Mouse (Mus musculus) layer of hippocampus, adult 11-12 months (tissue): ENCODE measurements around the gene Ajap1.

Experiments
- DNase-seq: peaks from one replicate; pipeline ENCODE4 v3.0.0; 2022; ENCODE audit warnings: low spot score

The Ajap1 gene

GRCm38 (mm10) chr4:153482459-153483338 lies at the start of gene Ajap1:
Gene Ajap1 (minus strand): TSS chr4:153482811.
- DNase-seq, result no peak

- DNase-seq, result no peak
Measured at GRCm38 (mm10) chr4:153530536-153530935, 47.9 kb upstream of the Ajap1 start.

- no peak for DNase-seq
Measured at GRCm38 (mm10) chr4:153521601-153522000, 39.0 kb upstream of the Ajap1 start.

GRCm38 (mm10) chr4:153519888-153520287 lies 37.3 kb upstream of the Ajap1 start:
- DNase-seq, result no peak

- no peak for DNase-seq
Measured at GRCm38 (mm10) chr4:153519289-153519688, 36.7 kb upstream of the Ajap1 start.

GRCm38 (mm10) chr4:153515786-153516185 lies 33.2 kb upstream of the Ajap1 start:
- no peak for DNase-seq

GRCm38 (mm10) chr4:153514071-153514470 lies 31.5 kb upstream of the Ajap1 start:
- DNase-seq, result no peak

- no peak for DNase-seq
Measured at GRCm38 (mm10) chr4:153511530-153511929, 28.9 kb upstream of the Ajap1 start.

- no peak for DNase-seq
Measured at GRCm38 (mm10) chr4:153501936-153502335, 19.3 kb upstream of the Ajap1 start.

- no peak for DNase-seq
Measured at GRCm38 (mm10) chr4:153492444-153492843, 9.8 kb upstream of the Ajap1 start.

GRCm38 (mm10) chr4:153489116-153489515 lies 6.5 kb upstream of the Ajap1 start:
- no peak for DNase-seq

- DNase-seq, result no peak
Measured at GRCm38 (mm10) chr4:153485913-153486312, 3.3 kb upstream of the Ajap1 start.

GRCm38 (mm10) chr4:153484392-153484791 lies 1.8 kb upstream of the Ajap1 start:
- DNase-seq, result peak; percentile 80

GRCm38 (mm10) chr4:153481361-153482234 lies 1.0 kb downstream of the Ajap1 start:
- DNase-seq, result no peak

- DNase-seq, result peak; percentile 73
Measured at GRCm38 (mm10) chr4:153480551-153481262, 1.9 kb downstream of the Ajap1 start.

- no peak for DNase-seq
Measured at GRCm38 (mm10) chr4:153479144-153479543, 3.5 kb downstream of the Ajap1 start.

GRCm38 (mm10) chr4:153473480-153474252 lies 8.9 kb downstream of the Ajap1 start:
- no peak for DNase-seq

GRCm38 (mm10) chr4:153469712-153470111 lies 12.9 kb downstream of the Ajap1 start:
- DNase-seq, result no peak

GRCm38 (mm10) chr4:153459934-153460333 lies 22.7 kb downstream of the Ajap1 start:
- DNase-seq, result no peak

GRCm38 (mm10) chr4:153459503-153459902 lies 23.1 kb downstream of the Ajap1 start:
- DNase-seq, result no peak

GRCm38 (mm10) chr4:153458821-153459220 lies 23.8 kb downstream of the Ajap1 start:
- no peak for DNase-seq
